Mouse (Mus musculus) liver, embryonic 11.5 days (tissue): ENCODE data around the gene Rhbdl2. TPM values are rescaled to one million over a fixed set of nuclear protein-coding genes. Genes with fewer than 3 reads are reported as not detected.

Experiments
- ATAC-seq: fragments of 200-750 bp; cut with Nextera tagmentation; replicated peaks from 2 replicates; pipeline ENCODE4 v1.8.0; 2017; ENCODE audit warnings: moderate number of reproducible peaks, mild to moderate bottlenecking, moderate TSS enrichment, moderate library complexity; ENCODE audit not compliant: low FRiP score
- DNase-seq: peaks from one replicate; pipeline ENCODE4 v3.0.0-alpha.2; 2017; ENCODE audit warnings: low spot score
- H3K27ac ChIP-seq: fragments of 300-500 bp; sonication (generic); 2 replicates; pipeline ENCODE4 v1.5.1; 2014; ENCODE audit warnings: mild to moderate bottlenecking, low read depth, low read length, control low read depth
- H3K27me3 ChIP-seq: fragments of 300-500 bp; sonication (generic); replicated peaks from 2 replicates; pipeline ENCODE4 v1.6.1; 2014; ENCODE audit warnings: low read length, mixed read lengths; ENCODE audit not compliant: control insufficient read depth, insufficient read depth
- H3K36me3 ChIP-seq: fragments of 300-500 bp; sonication (generic); 2 replicates; pipeline ENCODE4 v1.6.1; 2014; ENCODE audit warnings: mild to moderate bottlenecking, low read length, moderate library complexity, mixed read lengths; ENCODE audit not compliant: control insufficient read depth, insufficient read depth
- H3K4me1 ChIP-seq: fragments of 300-500 bp; sonication (generic); replicated peaks from 2 replicates; pipeline ENCODE4 v1.6.1; 2014; ENCODE audit warnings: low read length, mixed read lengths; ENCODE audit not compliant: control insufficient read depth, insufficient read depth
- H3K4me2 ChIP-seq: fragments of 300-500 bp; sonication (generic); 2 replicates; pipeline ENCODE4 v1.6.1; 2014; ENCODE audit warnings: mild to moderate bottlenecking, control low read depth, moderate library complexity
- H3K4me3 ChIP-seq: fragments of 300-500 bp; sonication (generic); 2 replicates; pipeline ENCODE4 v1.5.1; 2014; ENCODE audit warnings: low read depth, low read length, control low read depth
- H3K9ac ChIP-seq: fragments of 300-500 bp; sonication (generic); 2 replicates; pipeline ENCODE4 v1.6.1; 2014; ENCODE audit warnings: low read depth, low read length, control low read depth
- H3K9me3 ChIP-seq: fragments of 300-500 bp; sonication (generic); 2 replicates; pipeline ENCODE4 v1.6.1; 2016; ENCODE audit warnings: low read length, inconsistent platforms, mixed read lengths; ENCODE audit not compliant: control insufficient read depth
- WGBS: fragments of 180-500 bp; shearing (Covaris S2); extraction: QIAGEN DNeasy Blood & Tissue Kit; methylation state at CpG from one replicate; pipeline ENCODE4 v1.1.7; 2014; 5-methylcytosine and 5-hydroxymethylcytosine counted together
- polyA plus RNA-seq: library from polyadenylated mRNA; unstranded; fragments of >200 nt; fragmentation: Nextera tagmentation; extraction: Ambion mirVana; gene quantifications from 2 replicates; pipeline ENCODE4 v1.2.1, GENCODE M21; 2014

The Rhbdl2 gene
- polyA plus RNA-seq = 0.18 TPM in 1 of 2 replicates, not detected in the other

DNA sequence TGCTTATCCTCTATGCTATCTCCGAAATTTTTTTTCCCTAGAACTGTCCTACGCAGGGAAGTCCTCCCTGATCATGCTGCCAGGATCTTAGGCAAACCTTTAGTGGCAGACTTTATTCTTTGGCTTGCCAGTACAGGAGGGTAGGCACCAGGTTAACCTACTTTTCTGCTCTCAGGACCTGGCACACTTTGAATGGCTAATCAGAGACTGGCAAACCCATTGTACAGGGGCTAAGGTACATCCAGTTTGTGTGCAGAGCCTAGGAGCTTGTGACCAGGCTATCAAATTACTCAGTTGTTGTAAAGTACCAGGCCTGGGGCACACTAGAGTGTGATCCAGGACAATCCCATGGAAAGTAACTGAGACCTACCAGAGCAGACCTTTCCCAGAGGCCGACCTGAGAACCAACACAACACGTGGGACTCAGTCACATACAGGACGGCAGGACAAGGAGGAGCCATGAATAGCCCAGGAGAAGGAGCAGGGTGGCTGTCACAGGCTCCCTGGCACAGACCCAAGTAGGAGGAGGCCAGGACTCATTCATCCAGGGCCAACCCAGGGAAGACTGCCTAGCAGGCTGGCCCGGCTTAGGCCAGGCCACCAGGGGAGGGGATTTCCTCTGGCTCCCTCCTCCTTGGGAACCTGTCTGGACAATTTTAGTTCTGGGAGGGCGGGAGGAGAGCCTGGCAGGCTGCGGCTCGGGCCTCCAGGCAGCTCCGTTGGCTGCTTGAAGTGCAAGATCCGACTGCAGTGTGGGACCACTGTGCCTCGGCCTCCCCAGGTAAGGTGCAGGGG, at the start of gene Rhbdl2:
Gene Rhbdl2, plus strand, starts transcription at position 684 of the 795 bp plus-strand sequence.
- DNase-seq = no peak
- no peaks in the 10 kb centered on the region for H3K36me3 ChIP-seq
- H3K27ac ChIP-seq = no peak within 1 kb of the TSS
- WGBS = 43% methylated on average over 12 of the region's 12 CpGs
- H3K27me3 ChIP-seq = no peaks in the 10 kb centered on the region
- ATAC-seq = peak; percentile 41; the same call in 1 of the 2 replicates
- H3K4me2 ChIP-seq = no peak within 1 kb of the TSS
- no peak within 1 kb of the TSS for H3K9ac ChIP-seq
- no peaks in the 10 kb centered on the region for H3K4me1 ChIP-seq
- no peaks in the 10 kb centered on the region for H3K9me3 ChIP-seq
- H3K4me3 ChIP-seq = no peak within 1 kb of the TSS

DNA sequence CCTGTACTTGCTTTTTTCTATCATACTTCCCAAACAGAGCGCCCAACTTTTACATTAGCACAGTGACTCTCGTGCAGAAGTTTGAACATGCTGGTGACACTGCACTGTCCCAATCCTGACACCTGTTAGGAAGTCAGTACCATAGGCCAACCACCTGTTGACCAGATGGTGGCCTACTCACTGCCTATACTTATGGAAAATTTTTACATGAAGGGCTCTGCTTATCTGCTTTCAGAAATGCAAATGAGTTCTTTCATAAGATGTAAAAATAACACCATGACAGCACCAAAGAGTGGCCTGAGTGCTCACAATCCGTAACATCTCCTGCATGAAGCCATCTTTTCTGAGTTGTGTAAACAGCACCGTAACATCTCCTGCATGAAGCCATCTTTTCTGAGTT, 49.0 kb upstream of the Rhbdl2 start:
- Histone ChIP-seq H3K9ac (no peak overlapping the region), H3K4me3 (no peak overlapping the region), H3K4me1 (no peaks in the 10 kb centered on the region), H3K36me3 (peaks cover 22% of the 10 kb centered on the region), H3K9me3 (no peaks in the 10 kb centered on the region), H3K27ac (no peak overlapping the region), H3K27me3 (no peaks in the 10 kb centered on the region), H3K4me2 (no peak overlapping the region)
- DNase-seq (no peak), ATAC-seq (no peak)
- WGBS = 95% methylated on average over 4 of the region's 4 CpGs

DNA sequence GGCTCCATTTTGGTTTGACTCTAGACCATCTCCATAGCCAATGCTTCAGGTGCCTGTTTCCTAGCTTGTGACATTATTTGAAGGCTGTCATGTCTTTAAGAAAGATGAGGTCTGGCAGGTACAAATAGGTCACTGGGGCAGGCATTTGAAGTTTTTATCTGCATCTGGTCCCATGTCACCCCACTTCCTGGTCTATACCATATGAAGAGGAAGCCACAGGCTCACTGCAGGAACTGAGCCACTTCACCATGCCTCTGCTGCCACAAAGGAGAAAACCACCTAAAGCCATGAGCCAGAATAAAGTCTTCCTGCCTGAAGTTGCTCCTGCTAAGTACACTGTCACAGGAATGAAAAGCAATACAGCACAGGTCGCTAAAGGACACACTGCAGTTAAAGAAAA, 44.8 kb upstream of the Rhbdl2 start:
- Histone ChIP-seq H3K9ac (no peak overlapping the region), H3K27me3 (no peaks in the 10 kb centered on the region), H3K27ac (no peak overlapping the region), H3K4me3 (no peak overlapping the region), H3K36me3 (peaks cover 17% of the 10 kb centered on the region), H3K9me3 (no peaks in the 10 kb centered on the region), H3K4me1 (0 out of 2 replicates have a peak, but pooled peaks cover 3% of the 10 kb centered on the region), H3K4me2 (no peak overlapping the region)
- WGBS = 63% methylated on average over 1 of the region's 1 CpGs
- ATAC-seq (no peak), DNase-seq (no peak)

DNA sequence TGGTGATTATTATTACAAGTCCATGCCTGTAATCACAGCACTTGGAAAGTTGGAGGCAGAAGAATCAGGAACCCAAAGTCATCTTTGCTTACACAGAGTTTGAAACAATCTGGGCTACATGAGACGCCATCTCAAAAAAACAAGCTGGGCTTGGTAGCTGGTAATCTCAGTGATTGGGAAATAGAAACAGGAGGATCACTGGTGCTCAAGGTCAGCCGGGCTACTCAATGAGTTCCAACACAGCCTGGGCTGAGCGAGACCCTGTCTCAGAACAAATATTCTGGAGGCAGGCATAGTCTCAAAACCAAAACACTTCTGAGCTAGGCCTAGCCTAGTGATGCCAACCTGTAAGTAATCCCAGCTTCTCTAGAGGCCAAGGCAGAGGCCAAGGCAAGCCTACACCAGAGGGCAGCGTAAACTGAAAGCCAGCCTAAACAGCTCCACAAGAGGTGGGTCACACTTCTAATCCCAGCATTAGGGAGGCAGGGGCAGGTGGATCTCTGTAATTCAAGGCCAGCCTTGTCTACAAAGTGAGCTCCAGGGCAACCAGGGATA, 42.4 kb upstream of the Rhbdl2 start:
- no peak for DNase-seq
- H3K4me2 ChIP-seq = no peak overlapping the region
- WGBS = 90% methylated on average over 4 of the region's 4 CpGs
- no peak for ATAC-seq
- H3K4me1 ChIP-seq = peaks cover 13% of the 10 kb centered on the region
- H3K27me3 ChIP-seq = no peaks in the 10 kb centered on the region
- H3K4me3 ChIP-seq = no peak overlapping the region
- H3K9me3 ChIP-seq = no peaks in the 10 kb centered on the region
- no peak overlapping the region for H3K27ac ChIP-seq
- peaks cover 10% of the 10 kb centered on the region for H3K36me3 ChIP-seq
- no peak overlapping the region for H3K9ac ChIP-seq

DNA sequence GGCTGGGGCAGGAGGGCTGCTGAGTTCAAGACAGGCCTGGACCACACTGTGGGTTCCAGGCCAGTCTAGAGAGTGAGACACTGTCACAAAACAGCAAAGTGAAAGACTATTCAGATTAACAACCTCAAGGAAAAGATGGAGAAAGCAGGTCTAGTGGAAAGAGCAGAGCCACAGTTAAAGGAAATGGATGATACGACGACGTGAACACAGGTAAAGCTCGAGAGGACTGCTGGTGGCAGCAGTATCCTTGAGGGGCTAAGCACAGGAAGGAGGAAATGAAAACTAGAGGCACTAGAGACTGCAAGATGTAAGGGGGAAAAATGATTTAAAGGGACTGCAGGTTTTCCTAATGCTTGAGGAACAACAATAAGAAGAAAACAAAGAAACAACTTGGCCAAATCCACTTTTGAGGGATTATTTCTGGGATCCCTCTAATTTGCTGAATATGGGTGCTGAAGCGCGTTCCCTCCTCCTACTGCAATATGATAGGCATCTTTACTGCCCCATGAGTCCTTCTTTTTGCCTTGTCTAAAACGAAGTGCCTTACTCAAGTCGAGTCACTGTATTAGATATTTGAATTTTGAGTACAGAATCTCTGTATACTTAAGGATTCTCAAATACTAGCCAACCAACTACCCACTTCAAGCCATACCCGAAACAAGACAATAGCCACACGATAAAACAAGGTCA, 38.8 kb upstream of the Rhbdl2 start:
- ATAC-seq (no peak), DNase-seq (no peak)
- Histone ChIP-seq H3K36me3 (no peaks in the 10 kb centered on the region), H3K4me1 (peaks cover 13% of the 10 kb centered on the region), H3K9me3 (no peaks in the 10 kb centered on the region), H3K4me3 (peak overlapping the region; percentile 91), H3K27me3 (no peaks in the 10 kb centered on the region), H3K4me2 (peak overlapping the region; percentile 74), H3K9ac (peak overlapping the region; percentile 82), H3K27ac (no peak overlapping the region)
- WGBS = 16% methylated on average over 10 of the region's 10 CpGs

DNA sequence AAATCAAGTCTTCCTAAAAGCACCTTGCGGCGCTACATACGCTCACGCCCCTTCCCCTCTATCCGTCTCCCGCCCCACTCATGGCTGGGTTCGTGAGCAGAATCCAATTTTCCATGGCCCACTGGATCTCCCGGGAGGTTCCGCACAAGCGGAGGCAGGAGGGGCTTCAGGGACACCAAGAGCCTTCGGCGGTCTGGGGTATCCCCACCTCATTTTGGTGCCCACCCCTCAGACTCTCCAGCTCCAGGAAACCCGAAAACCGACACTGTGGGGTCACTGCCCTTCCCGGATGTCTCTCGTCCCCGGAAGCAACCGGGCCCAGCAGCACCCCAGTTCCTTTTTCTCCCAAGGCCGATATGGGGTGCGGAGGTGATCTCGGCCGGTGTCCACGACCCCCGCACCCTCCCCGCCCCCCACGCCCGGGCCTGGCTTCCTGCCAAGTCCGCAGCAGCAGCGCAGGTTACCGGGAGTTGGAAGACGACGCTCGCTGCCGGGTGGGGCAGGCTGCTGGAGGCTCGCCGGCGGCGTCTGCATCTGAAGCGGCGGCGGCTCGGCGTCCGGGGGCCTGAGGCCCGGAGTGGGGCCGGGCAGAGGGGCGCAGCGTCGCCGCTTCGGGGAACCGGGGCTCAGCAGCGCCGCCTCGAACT, 38.1 kb upstream of the Rhbdl2 start:
- Histone ChIP-seq H3K27me3 (no peaks in the 10 kb centered on the region), H3K4me1 (peaks cover 13% of the 10 kb centered on the region), H3K9me3 (no peaks in the 10 kb centered on the region), H3K9ac (peak overlapping the region; percentile 82), H3K4me2 (peak overlapping the region; percentile 74), H3K4me3 (peak overlapping the region; percentile 91), H3K27ac (peak overlapping the region; percentile 76), H3K36me3 (no peaks in the 10 kb centered on the region)
- DNase-seq (peak; percentile 42), ATAC-seq (peak; percentile 74)
- WGBS = under 1% methylated on average over 53 of the region's 55 CpGs

DNA sequence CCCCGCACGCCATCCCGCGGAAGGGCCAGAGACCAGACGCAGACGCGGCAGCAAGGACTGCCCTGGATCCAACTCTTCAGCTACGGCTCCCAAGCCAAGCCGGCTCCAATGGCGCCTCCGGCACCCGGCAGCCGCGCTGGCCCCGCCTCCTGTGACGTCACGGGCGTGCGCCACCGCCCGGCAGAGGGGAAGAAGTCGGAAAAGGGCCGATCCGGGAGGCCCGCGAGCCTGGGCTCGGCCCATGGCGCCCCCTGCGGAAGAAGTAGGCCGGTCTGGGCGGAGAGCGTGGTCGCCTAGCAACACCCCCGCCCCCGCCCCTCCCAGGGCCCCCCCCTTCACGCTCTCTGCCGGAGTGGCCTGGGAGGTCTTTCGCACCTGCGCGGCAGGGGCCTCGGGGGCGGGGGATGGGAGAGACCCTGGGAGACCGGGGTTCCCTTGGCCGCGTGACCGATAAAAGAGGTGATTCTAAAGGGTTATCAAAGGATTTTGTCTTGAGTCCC, 37.5 kb upstream of the Rhbdl2 start, which contains the start of gene Akirin1:
Gene Akirin1, minus strand, starts transcription at position 194 of the 500 bp plus-strand sequence.
- under 1% methylated on average over 42 of the region's 46 CpGs for WGBS
- peak within 1 kb of the TSS; percentile 91 for H3K4me3 ChIP-seq
- peak; percentile 96 for DNase-seq
- H3K4me1 ChIP-seq = peaks cover 13% of the 10 kb centered on the region
- no peaks in the 10 kb centered on the region for H3K9me3 ChIP-seq
- peak within 1 kb of the TSS; percentile 82 for H3K9ac ChIP-seq
- peak within 1 kb of the TSS; percentile 75 for H3K4me2 ChIP-seq
- peak within 1 kb of the TSS; percentile 76 for H3K27ac ChIP-seq
- peak; percentile 99 for ATAC-seq
- H3K36me3 ChIP-seq = no peaks in the 10 kb centered on the region
- no peaks in the 10 kb centered on the region for H3K27me3 ChIP-seq

DNA sequence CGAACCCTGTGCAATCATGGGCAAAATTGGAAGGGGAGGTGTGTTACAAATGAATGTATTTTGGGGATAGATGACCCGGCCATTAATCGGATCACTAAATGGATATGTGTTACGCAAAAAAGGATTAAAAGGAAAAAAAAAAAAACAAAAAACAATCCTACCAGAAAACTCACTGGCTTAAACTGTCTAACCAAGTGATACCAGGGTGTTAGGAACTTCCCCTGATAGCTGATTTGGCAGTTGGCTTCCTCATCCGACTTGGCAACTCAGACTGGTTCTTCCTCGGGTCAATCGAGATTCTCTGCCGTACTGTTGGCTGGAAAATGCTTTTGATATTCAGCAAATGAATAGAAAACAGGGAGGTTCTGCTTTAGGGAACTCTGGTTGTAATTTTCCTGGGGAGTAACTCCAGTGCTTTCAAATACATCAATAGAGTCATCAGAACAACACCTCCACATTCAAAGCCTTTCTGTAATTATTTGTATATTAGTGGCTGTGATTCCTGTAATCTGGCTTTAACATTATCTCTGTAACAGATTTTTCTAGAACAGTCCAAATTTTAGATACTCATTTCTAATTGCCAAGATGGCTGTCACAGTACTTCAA, 36.9 kb upstream of the Rhbdl2 start:
- Histone ChIP-seq H3K4me1 (peaks cover 13% of the 10 kb centered on the region), H3K27me3 (no peaks in the 10 kb centered on the region), H3K9me3 (no peaks in the 10 kb centered on the region), H3K36me3 (no peaks in the 10 kb centered on the region), H3K9ac (no peak overlapping the region), H3K27ac (no peak overlapping the region), H3K4me2 (peak overlapping the region; percentile 75), H3K4me3 (peak overlapping the region; percentile 91)
- ATAC-seq (no peak), DNase-seq (no peak)
- under 1% methylated on average over 8 of the region's 8 CpGs for WGBS
